Mouse (Mus musculus) activated CD4-positive, CD25-positive, alpha-beta regulatory T cell (primary cell): ENCODE measurements around the gene Olfr735. TPM values are rescaled to one million over a fixed set of nuclear protein-coding genes. Genes with fewer than 3 reads are reported as not detected.

ENCODE experiments used
- polyA plus RNA-seq, 2 experiments: library from polyadenylated mRNA; unstranded; fragments of 100-300 nt; shearing (Covaris generic); gene quantifications; one replicate each; pipeline ENCODE4 v1.2.1; 2017

Olfr735 gene
- polyA plus RNA-seq = not detected

DNA sequence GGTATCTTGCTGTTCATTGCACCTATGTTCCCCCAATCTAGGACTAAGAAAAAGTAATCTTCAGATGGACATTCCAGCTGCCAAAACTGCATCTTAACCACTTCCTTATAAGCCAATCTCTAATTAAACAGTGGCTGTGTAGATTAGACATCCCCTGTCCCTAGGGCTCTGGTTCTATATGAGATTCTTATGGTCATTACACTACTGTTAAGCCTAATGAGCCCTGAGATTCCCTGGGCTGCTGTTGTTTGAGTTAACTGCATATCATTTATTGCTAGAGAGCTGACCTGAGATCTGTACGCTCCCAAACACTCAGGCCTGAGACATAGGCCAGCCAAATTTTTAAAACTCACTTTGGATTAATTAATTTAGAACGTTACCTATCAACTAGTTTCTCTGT lies at the start of gene Olfr735:
Olfr735 (minus strand) TSS at position 77 of the 400 bp plus-strand sequence.

DNA sequence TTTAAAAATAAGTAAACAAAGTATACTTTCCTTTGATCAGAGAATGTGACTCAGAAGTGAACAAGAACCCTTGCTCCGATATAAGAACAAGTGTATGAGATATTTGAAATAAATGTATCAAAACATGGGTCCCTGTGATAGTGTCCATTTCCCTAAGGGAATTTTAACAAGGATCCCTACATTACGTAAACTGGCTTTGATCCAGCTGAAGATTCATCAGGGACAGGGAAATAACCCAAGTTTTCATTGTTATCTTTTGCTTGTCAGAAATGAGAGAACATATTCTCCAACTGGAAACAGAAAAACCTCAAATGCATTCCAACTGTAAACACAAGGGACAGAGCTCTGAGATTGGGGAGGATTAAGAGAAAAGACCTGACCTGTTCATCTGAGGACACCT lies 32.2 kb upstream of the Olfr735 start, which contains the start of gene Olfr736:
Olfr736 (plus strand) TSS at position 301 of the 400 bp plus-strand sequence.

DNA sequence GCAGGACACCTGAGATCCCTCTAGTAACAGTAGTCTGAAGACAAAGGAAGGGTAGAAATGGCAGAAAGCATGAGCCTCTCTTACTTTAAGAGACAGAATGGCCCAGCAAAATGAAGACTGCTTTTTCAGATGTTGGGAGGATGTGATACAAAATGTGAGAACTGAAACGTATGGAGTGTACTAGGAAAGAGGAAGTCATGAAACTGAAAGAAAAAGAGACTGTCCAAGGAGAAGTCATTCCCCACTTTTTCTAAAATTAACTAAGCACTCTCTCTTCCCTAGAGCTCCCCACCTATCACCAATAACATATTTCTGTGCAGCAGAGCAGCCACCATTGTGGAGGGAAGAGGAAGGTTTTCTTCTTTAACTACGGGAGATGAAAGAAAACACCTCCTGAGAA lies 8.9 kb upstream of the Olfr735 start, which contains the start of gene Tlr11:
Tlr11 (plus strand) TSS at position 322 of the 400 bp plus-strand sequence.

GRCm38 (mm10) chr14:50326661-50327060 lies 22.0 kb downstream of the Olfr735 start, which contains the start of gene Olfr734:
Olfr734 (minus strand) TSS chr14:50326761.

DNA sequence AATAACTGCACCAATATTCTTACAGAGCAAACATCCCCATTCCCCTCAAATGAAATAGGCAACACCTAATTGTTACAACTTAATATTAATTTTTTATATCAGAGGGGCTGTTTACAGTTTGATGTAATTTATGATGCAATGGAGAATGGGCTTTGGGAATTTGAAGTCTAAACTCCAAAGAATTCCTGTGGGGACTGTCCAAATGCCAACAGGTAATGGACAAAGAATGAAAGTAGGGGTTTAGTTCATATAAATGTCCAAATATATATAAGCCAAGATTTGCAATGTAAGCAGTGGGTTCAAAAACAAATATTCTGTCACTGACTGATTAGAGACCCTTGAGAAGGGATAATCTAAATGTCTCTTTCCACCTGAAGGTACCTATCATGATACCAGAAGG lies 47.2 kb downstream of the Olfr735 start, which contains the start of gene Olfr733:
Olfr733 (minus strand) TSS at position 101 of the 400 bp plus-strand sequence.

Other genes starting within 250 kb of the Olfr735 start
- under 1 TPM in 1 of 2 experiments, not detected in 1; 0.06 TPM for gene Olfr727, start 225.7 kb downstream of the Olfr735 start, polyA plus RNA-seq
- gene Olfr728, start 206.2 kb downstream of the Olfr735 start, polyA plus RNA-seq = not detected
- under 1 TPM in 1 of 2 experiments, not detected in 1; 0.18 TPM for gene Olfr729, start 196.0 kb downstream of the Olfr735 start, polyA plus RNA-seq
- gene Olfr730, start 160.7 kb downstream of the Olfr735 start, polyA plus RNA-seq = not detected
- gene Olfr731, start 107.0 kb downstream of the Olfr735 start, polyA plus RNA-seq = under 1 TPM; 0.04 to 0.08 TPM
- gene Olfr732, start 64.7 kb downstream of the Olfr735 start, polyA plus RNA-seq = under 1 TPM in 1 of 2 experiments, not detected in 1; 0.17 TPM
- gene Olfr733, start 47.4 kb downstream of the Olfr735 start, polyA plus RNA-seq = under 1 TPM in 1 of 2 experiments, not detected in 1; 0.06 TPM
- gene Olfr734, start 22.1 kb downstream of the Olfr735 start, polyA plus RNA-seq = not detected
- not detected for gene Tlr11, start 9.0 kb upstream of the Olfr735 start, polyA plus RNA-seq
- gene Olfr736, start 32.3 kb upstream of the Olfr735 start, polyA plus RNA-seq = not detected
- gene Olfr738, start 58.7 kb upstream of the Olfr735 start, polyA plus RNA-seq = not detected
- not detected for gene Olfr739, start 69.8 kb upstream of the Olfr735 start, polyA plus RNA-seq
- gene Olfr740, start 96.7 kb upstream of the Olfr735 start, polyA plus RNA-seq = not detected
- under 1 TPM in 1 of 2 experiments, not detected in 1; 0.20 TPM for gene Olfr741, start 123.9 kb upstream of the Olfr735 start, polyA plus RNA-seq
- under 1 TPM in 1 of 2 experiments, not detected in 1; 0.16 TPM for gene Olfr742, start 154.7 kb upstream of the Olfr735 start, polyA plus RNA-seq
- gene Olfr743, start 173.0 kb upstream of the Olfr735 start, polyA plus RNA-seq = not detected